Mouse (Mus musculus) midbrain, embryonic 15.5 days (tissue): Measurements from ENCODE around the gene Acsm1. TPM values are rescaled to one million over a fixed set of nuclear protein-coding genes. Genes with fewer than 3 reads are reported as not detected.

Source experiments
- ATAC-seq: fragments of 200-750 bp; cut with Nextera tagmentation; replicated peaks from 2 replicates; pipeline ENCODE4 v1.8.0; 2017; ENCODE audit warnings: moderate TSS enrichment
- H3K27ac ChIP-seq: fragments of 300-500 bp; sonication (generic); 2 replicates; pipeline ENCODE4 v1.5.1; 2015; ENCODE audit warnings: mild to moderate bottlenecking, inconsistent platforms
- H3K27me3 ChIP-seq: fragments of 300-500 bp; sonication (generic); replicated peaks from 2 replicates; pipeline ENCODE4 v1.6.1; 2015; ENCODE audit warnings: inconsistent platforms
- H3K36me3 ChIP-seq: fragments of 300-500 bp; sonication (generic); replicated peaks from 2 replicates; pipeline ENCODE4 v1.6.1; 2015; ENCODE audit warnings: inconsistent platforms
- H3K4me1 ChIP-seq: fragments of 300-500 bp; sonication (generic); 2 replicates; pipeline ENCODE4 v1.6.1; 2015; ENCODE audit warnings: inconsistent platforms
- H3K4me2 ChIP-seq: fragments of 300-500 bp; sonication (generic); 2 replicates; pipeline ENCODE4 v1.6.1; 2015; ENCODE audit warnings: inconsistent platforms, mild to moderate bottlenecking, moderate library complexity
- H3K4me3 ChIP-seq: fragments of 300-500 bp; sonication (generic); 2 replicates; pipeline ENCODE4 v1.5.1; 2015; ENCODE audit warnings: mild to moderate bottlenecking, inconsistent platforms
- H3K9ac ChIP-seq: fragments of 300-500 bp; sonication (generic); 2 replicates; pipeline ENCODE4 v1.6.1; 2015; ENCODE audit warnings: mild to moderate bottlenecking, inconsistent platforms
- H3K9me3 ChIP-seq: fragments of 300-500 bp; sonication (generic); 2 replicates; pipeline ENCODE4 v1.6.1; 2016; ENCODE audit warnings: inconsistent platforms
- WGBS: fragments of 180-500 bp; shearing (Covaris S2); methylation state at CpG from one replicate; pipeline ENCODE4 v1.1.7; 2015; ENCODE audit warnings: mixed read lengths; 5-methylcytosine and 5-hydroxymethylcytosine counted together
- polyA plus RNA-seq: library from polyadenylated mRNA; unstranded; fragments of >200 nt; fragmentation: Nextera tagmentation; extraction: Ambion mirVana; gene quantifications from 2 replicates; pipeline ENCODE4 v1.2.1, GENCODE M21; 2015

Acsm1 gene
- polyA plus RNA-seq, 1 experiment from 2014 or later = not detected

DNA sequence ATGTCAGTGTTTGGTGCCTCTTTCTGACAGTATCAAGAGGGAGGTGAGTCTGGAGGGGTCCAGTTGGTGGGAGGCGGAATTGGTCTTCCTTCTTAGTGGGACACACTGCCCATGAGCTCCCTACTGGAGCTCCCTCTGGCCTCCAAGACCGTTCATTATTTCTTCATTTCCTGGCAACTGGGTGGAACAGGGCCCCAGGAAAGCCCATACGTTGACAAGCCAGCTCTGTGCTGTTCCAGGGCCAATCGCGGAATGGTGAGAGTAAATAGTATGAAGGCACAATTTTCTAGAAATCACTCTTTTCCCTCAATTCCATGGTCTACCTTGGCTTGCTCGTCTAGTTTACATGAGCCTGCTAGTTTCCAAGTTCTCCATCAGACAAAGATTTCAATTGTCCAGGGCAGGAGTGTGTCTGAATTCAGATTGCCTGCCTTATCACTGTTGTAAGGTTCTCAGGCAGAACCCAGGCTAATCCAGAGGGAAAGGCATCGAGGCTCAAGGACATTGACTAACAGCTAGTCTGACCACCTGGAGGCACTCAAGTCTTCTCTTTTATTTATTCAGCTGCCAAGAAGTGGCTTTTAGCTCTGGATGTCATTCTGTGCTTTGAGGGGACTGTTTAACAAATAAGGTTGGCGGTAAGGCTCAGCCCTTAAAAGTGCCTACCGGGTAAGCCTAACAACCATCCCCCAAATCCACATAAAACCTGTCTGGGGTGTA lies 1.1 kb downstream of the Acsm1 start:
- Histone ChIP-seq H3K4me1 (no peaks in the 10 kb centered on the region), H3K4me3 (no peak overlapping the region), H3K4me2 (no peak overlapping the region), H3K36me3 (no peaks in the 10 kb centered on the region), H3K9me3 (no peaks in the 10 kb centered on the region), H3K27me3 (no peaks in the 10 kb centered on the region), H3K9ac (no peak overlapping the region), H3K27ac (no peak overlapping the region)
- no peak for ATAC-seq
- WGBS = 81% methylated on average over 9 of the region's 9 CpGs

DNA sequence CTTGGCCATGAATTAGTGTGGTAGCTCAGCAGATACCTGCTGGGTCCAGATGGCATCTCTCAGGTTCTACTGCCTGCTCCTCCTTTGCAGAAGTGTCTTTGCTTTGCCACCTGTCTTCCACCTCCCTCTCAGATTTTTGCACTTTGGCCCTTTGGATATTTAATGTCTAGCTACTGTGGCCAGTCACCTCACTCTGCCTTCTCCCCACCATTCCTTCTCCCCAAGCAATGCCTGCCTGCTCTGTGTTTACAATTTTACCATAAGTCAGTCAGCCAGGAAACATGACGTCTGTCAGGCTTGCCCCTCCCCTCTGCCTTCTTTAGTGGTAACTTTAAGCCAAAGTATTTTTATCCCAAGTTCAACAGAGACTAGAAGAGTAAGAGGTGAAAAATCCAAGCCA lies 9.7 kb downstream of the Acsm1 start:
- 69% methylated on average over 1 of the region's 1 CpGs for WGBS
- no peak overlapping the region for H3K4me2 ChIP-seq
- no peak for ATAC-seq

DNA sequence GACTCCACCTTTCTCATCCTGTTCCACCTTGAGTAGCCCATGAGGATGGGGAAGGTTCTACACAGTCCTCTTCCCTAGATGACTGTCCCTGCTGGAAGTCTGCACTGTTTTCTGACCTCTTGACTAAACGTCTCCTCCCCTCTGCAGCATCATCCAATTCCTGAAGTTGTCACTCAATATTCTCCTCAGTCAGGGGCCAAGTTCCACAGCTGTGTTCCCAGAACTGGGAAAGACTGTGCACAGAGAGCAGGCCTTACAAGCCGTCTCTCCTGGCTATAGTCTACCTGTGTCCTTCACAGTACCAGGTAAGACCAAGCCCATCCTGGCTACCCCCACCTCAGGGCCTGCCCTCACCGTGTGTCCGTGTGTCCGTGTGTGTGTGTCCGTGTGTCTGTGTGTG lies 10.8 kb downstream of the Acsm1 start:
- Histone ChIP-seq H3K4me3 (no peak overlapping the region), H3K9ac (no peak overlapping the region), H3K9me3 (no peaks in the 10 kb centered on the region), H3K4me1 (no peaks in the 10 kb centered on the region), H3K4me2 (no peak overlapping the region), H3K27ac (no peak overlapping the region), H3K36me3 (no peaks in the 10 kb centered on the region), H3K27me3 (no peaks in the 10 kb centered on the region)
- ATAC-seq = no peak
- WGBS = 84% methylated on average over 6 of the region's 6 CpGs

More for the DNA sequence above, 9.7 kb downstream of the Acsm1 start:
- Histone ChIP-seq H3K36me3 (no peaks in the 10 kb centered on the region), H3K27ac (no peak overlapping the region), H3K27me3 (no peaks in the 10 kb centered on the region), H3K4me1 (no peaks in the 10 kb centered on the region), H3K4me3 (no peak overlapping the region), H3K9ac (no peak overlapping the region), H3K9me3 (no peaks in the 10 kb centered on the region)

DNA sequence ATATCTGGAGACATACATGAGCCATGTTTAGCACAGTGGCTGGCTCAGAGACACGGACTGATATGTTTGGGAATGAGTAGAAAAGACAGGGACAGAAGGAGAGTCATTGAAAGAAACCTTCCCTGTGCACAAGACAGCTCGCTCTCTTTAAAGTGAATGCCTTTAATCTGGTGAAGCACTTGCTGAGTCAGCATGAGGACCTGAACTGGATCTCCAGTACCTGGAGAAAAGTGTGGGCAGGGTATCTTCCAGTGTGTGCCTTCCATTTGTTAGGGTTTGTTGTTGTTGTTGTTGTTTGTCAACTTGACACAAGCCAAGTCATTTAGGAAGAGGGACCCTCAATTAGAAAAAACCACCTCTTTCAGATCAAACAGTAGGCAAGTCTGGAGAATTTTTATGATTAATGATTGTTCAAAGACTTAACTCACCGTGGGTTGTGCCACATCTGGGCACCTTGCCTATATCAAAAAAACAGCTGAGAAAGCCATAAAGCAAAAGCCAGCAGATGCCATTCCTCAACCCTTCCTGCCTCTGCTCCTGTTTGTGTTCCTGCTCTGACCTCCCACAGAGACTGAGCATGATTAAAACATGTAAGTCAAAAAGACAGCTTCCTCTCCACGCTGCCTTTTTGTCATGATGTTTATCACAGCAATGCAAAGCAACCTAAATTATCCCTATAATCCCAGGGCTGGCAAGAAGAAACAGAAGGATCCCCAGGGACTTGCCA lies 11.5 kb downstream of the Acsm1 start:
- Histone ChIP-seq H3K27ac (no peak overlapping the region), H3K36me3 (no peaks in the 10 kb centered on the region), H3K9me3 (no peaks in the 10 kb centered on the region), H3K4me3 (no peak overlapping the region), H3K4me2 (no peak overlapping the region), H3K4me1 (no peaks in the 10 kb centered on the region), H3K27me3 (no peaks in the 10 kb centered on the region), H3K9ac (no peak overlapping the region)
- WGBS = 61% methylated on average over 4 of the region's 4 CpGs
- ATAC-seq = no peak

DNA sequence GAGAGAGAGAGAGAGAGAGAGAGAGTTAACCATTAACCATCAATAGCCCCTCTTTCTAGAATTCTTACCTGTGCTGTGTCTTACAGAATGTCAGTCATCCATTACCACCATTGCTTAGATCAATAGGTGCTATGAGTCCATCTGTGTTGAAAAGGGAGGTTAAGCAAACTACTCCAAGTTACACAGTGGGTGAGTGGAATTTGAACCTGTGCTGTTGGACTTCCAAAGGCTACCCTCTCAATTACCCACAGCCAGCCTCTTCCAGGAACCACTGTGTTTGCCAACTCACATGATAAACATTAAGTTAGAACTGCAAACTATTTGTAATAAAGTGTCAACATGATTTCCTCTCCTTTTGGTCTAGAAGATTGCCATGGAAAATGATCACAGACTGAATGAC lies 13.3 kb downstream of the Acsm1 start:
- no peak for ATAC-seq
- Histone ChIP-seq H3K27me3 (no peaks in the 10 kb centered on the region), H3K4me1 (no peaks in the 10 kb centered on the region), H3K27ac (no peak overlapping the region), H3K9me3 (no peaks in the 10 kb centered on the region), H3K36me3 (no peaks in the 10 kb centered on the region), H3K4me2 (no peak overlapping the region), H3K4me3 (no peak overlapping the region), H3K9ac (no peak overlapping the region)

DNA sequence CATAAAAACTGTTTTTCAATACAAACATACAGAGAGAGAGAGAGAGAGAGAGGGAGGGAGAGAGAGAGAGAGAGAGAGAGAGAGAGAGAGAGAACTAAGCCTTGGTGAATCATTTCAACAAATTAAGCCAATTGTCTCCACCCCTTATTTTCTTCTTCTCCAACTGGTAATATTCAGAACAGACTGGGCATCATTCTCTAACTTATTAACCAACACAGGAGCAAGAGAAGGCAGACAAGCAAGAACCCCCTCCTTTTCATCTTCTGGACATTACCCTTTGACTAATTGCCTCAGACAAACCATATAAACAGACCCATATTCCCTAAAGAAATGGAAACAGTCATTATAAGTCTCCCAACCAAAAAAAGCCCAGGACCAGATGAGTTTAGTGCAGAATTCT lies 31.9 kb downstream of the Acsm1 start:
- H3K4me1 ChIP-seq = no peaks in the 10 kb centered on the region

DNA sequence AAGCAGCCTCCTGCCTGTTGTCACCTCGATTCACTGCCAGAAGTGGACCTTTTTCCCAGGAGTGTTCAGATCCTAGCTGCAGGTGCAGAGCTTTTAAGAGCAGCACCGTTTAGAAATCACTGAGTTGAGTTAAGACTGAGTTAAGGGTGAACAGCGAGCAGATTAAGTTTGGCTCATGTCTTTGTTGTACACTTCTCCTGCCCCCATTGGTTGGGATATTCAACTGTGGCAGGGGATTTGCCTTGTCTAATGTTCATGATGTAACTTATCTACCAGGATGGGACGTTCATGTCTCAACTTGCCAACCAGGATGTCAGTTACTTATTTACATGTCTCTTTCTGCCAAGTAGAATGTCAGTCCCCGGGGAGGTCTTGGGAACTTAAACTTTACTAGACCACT lies 35.5 kb downstream of the Acsm1 start:
- Histone ChIP-seq H3K9ac (no peak overlapping the region), H3K27ac (no peak overlapping the region), H3K9me3 (no peaks in the 10 kb centered on the region), H3K27me3 (no peaks in the 10 kb centered on the region), H3K36me3 (no peaks in the 10 kb centered on the region), H3K4me3 (no peak overlapping the region), H3K4me1 (no peaks in the 10 kb centered on the region), H3K4me2 (no peak overlapping the region)
- WGBS = 75% methylated on average over 5 of the region's 5 CpGs
- no peak for ATAC-seq

More for the DNA sequence above, 31.9 kb downstream of the Acsm1 start:
- H3K4me2 ChIP-seq = no peak overlapping the region
- no peaks in the 10 kb centered on the region for H3K27me3 ChIP-seq
- no peak overlapping the region for H3K27ac ChIP-seq
- H3K4me3 ChIP-seq = no peak overlapping the region
- ATAC-seq = no peak
- H3K9me3 ChIP-seq = no peaks in the 10 kb centered on the region
- H3K9ac ChIP-seq = no peak overlapping the region
- no peaks in the 10 kb centered on the region for H3K36me3 ChIP-seq

DNA sequence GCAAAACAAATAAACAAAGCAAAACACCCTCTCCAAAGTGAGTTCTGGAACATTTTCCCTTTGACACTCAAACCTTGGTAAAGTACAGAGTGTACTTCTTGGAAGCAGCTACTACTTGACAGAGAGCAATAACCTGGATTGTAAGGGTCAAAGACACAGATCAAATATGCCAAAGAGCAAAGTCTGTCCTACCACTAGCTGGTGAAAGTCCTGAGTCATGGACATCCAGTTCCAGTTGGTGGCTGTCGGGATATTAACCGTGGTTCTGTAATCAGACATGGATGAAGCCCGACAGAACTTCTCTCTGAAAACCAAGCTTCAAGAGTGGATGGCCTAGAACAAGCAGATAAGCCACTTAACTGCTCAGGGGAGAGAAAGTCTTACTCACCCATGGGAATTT lies 61.1 kb downstream of the Acsm1 start:
- WGBS = 91% methylated on average over 3 of the region's 3 CpGs
- no peaks in the 10 kb centered on the region for H3K9me3 ChIP-seq

DNA sequence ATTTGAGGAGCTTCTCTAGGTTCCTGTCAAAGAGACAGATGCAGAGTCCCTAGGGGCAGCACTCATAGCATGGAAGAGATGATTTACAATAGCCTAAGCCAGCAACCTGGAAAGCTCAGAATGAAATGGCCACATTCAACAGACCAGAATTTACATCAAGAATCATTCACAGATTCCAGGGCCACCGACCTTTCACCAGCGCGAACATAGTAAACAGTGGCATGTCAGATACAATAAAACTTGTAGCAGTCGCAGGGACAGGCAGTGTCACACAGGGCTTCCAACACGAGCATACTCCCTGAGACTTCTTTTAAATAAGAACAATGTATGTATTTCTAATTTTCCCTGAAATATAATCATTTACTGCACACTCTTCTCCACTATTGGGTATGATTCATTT lies 63.6 kb downstream of the Acsm1 start:
- no peak overlapping the region for H3K9ac ChIP-seq
- no peak overlapping the region for H3K4me2 ChIP-seq
- ATAC-seq = no peak
- no peaks in the 10 kb centered on the region for H3K9me3 ChIP-seq
- WGBS = 81% methylated on average over 5 of the region's 5 CpGs
- no peak overlapping the region for H3K27ac ChIP-seq
- no peak overlapping the region for H3K4me3 ChIP-seq
- H3K27me3 ChIP-seq = no peaks in the 10 kb centered on the region
- no peaks in the 10 kb centered on the region for H3K4me1 ChIP-seq
- no peaks in the 10 kb centered on the region for H3K36me3 ChIP-seq

More for the DNA sequence above, 61.1 kb downstream of the Acsm1 start:
- no peaks in the 10 kb centered on the region for H3K4me1 ChIP-seq
- H3K9ac ChIP-seq = no peak overlapping the region
- H3K27me3 ChIP-seq = no peaks in the 10 kb centered on the region
- H3K36me3 ChIP-seq = no peaks in the 10 kb centered on the region
- no peak overlapping the region for H3K27ac ChIP-seq
- ATAC-seq = no peak
- H3K4me3 ChIP-seq = no peak overlapping the region
- no peak overlapping the region for H3K4me2 ChIP-seq

DNA sequence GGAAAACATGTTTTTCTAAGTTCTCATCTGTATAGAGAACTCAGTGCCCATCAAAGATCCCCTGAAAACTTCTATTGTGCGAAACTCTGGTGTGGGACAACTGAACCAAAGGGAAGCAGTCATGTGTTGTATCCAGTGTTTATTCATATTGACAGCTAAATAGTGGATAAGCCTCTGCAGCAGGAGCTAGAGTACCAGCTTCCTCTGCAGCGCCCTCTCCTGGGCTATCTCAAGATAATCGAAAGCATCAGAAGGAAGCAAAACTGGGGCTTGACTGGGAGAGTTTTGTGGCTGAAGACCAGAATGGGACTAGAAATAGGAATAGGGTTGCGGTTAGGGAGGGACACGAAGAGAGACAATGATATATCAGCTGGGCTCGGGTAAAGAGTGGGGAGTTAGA lies 64.1 kb downstream of the Acsm1 start:
- Histone ChIP-seq H3K27ac (no peak overlapping the region), H3K4me2 (no peak overlapping the region), H3K36me3 (no peaks in the 10 kb centered on the region), H3K27me3 (no peaks in the 10 kb centered on the region), H3K9ac (no peak overlapping the region), H3K9me3 (no peaks in the 10 kb centered on the region), H3K4me1 (no peaks in the 10 kb centered on the region), H3K4me3 (no peak overlapping the region)
- ATAC-seq = no peak
- WGBS = 51% methylated on average over 6 of the region's 6 CpGs

DNA sequence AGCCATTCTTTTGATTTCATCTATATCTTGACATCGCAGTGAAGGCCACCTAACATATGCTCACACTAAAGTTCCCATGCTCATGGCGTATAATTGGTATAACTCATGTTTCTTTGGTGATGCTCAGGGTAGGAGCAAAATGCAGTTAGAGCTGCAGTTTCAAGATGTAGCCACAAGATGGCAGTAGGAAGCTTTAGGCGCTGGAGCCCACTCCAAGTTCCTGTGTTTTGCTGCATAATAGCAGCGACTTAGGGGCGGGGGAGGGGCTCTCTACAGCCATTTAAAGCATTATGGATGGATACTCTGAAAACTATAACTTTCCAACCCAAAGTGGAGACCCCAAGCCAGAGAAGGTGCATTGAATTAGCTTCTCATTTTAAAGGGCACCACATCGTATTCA lies 66.6 kb downstream of the Acsm1 start:
- Histone ChIP-seq H3K27ac (no peak overlapping the region), H3K4me1 (no peaks in the 10 kb centered on the region), H3K36me3 (no peaks in the 10 kb centered on the region), H3K9ac (no peak overlapping the region), H3K27me3 (no peaks in the 10 kb centered on the region), H3K9me3 (no peaks in the 10 kb centered on the region), H3K4me3 (no peak overlapping the region), H3K4me2 (no peak overlapping the region)
- 0 out of 2 replicates have a peak, but pooled peaks have one; percentile 65 for ATAC-seq
- 17% methylated on average over 6 of the region's 6 CpGs for WGBS

DNA sequence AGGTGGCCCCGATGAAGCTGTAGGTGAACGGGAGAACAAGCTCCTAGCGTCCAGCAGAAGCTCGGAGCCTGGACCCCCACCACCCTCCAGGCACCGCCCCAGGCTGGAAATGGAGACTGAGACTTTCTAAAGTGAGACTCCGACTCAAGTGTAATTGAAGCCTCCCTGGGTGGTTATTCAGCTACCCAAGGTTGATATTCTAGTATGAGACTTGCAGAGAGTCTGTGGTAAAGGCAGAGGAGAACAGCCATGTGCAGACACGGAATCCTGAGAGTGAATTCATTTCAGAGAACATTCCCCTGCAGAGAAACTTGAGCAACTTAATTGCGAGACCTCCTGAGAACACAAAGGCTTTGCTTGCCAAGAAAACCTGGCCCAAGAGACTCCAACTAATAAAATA lies 73.3 kb downstream of the Acsm1 start:
- no peak overlapping the region for H3K4me3 ChIP-seq
- no peaks in the 10 kb centered on the region for H3K4me1 ChIP-seq
- no peak overlapping the region for H3K9ac ChIP-seq
- no peaks in the 10 kb centered on the region for H3K36me3 ChIP-seq
- WGBS = 73% methylated on average over 8 of the region's 8 CpGs
- ATAC-seq = no peak
- no peaks in the 10 kb centered on the region for H3K9me3 ChIP-seq
- no peaks in the 10 kb centered on the region for H3K27me3 ChIP-seq
- no peak overlapping the region for H3K27ac ChIP-seq
- H3K4me2 ChIP-seq = no peak overlapping the region

DNA sequence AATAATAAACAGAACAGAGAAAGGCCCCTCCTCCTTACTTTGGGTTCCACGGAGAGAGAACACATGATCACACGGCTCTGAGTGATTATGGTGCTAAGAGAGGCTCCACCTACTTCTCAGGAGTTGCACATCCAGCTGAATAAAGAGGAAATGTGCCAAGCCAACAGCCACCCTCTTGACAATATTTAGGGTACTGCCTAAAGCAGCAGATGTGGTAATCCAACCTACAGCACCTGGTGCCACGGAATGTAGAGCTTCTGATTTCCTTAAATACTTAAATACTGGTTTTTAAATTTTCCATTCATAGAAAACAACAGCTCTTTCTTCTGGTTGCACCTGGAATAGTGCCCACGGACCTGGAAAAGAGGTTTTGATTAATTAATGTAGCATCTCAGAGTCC lies 75.9 kb downstream of the Acsm1 start:
- H3K9ac ChIP-seq = no peak overlapping the region
- no peak for ATAC-seq
- H3K27ac ChIP-seq = no peak overlapping the region
- no peaks in the 10 kb centered on the region for H3K4me1 ChIP-seq
- no peak overlapping the region for H3K4me3 ChIP-seq
- no peaks in the 10 kb centered on the region for H3K27me3 ChIP-seq
- WGBS = 72% methylated on average over 4 of the region's 4 CpGs
- H3K36me3 ChIP-seq = no peaks in the 10 kb centered on the region
- no peak overlapping the region for H3K4me2 ChIP-seq
- H3K9me3 ChIP-seq = no peaks in the 10 kb centered on the region
